Mouse (Mus musculus): ENCODE results near the gene Kdelr2. TPM values are rescaled to one million over a fixed set of nuclear protein-coding genes. Genes with fewer than 3 reads are reported as not detected.

Gene Kdelr2
- polyA plus RNA-seq, 1 experiment from 2014 or later = 285 TPM

- peak overlapping the region; percentile 81 for H3K9ac ChIP-seq
- peaks cover 21% of the 10 kb centered on the region for H3K4me1 ChIP-seq (replicated peaks)
- 79% methylated on average over 11 of the region's 11 CpGs for WGBS
- peak overlapping the region; percentile 64 for H3K4me3 ChIP-seq
- peak overlapping the region; percentile 89 for H3K4me2 ChIP-seq
- H3K9me3 ChIP-seq (replicated peaks) = no peaks in the 10 kb centered on the region
- no peaks in the 10 kb centered on the region for H3K27me3 ChIP-seq (replicated peaks)
- peaks cover 18% of the 10 kb centered on the region for H3K36me3 ChIP-seq
- no peak for ATAC-seq (ENCODE audit: insufficient number of reproducible peaks, low FRiP score)
- peak overlapping the region; percentile 50; the same call in 1 of the 2 replicates for H3K27ac ChIP-seq (ENCODE audit: poor library complexity, severe bottlenecking)
Observed at GRCm38 (mm10) chr5:143463671-143464070, 60.0 kb downstream of the Kdelr2 start.

DNA sequence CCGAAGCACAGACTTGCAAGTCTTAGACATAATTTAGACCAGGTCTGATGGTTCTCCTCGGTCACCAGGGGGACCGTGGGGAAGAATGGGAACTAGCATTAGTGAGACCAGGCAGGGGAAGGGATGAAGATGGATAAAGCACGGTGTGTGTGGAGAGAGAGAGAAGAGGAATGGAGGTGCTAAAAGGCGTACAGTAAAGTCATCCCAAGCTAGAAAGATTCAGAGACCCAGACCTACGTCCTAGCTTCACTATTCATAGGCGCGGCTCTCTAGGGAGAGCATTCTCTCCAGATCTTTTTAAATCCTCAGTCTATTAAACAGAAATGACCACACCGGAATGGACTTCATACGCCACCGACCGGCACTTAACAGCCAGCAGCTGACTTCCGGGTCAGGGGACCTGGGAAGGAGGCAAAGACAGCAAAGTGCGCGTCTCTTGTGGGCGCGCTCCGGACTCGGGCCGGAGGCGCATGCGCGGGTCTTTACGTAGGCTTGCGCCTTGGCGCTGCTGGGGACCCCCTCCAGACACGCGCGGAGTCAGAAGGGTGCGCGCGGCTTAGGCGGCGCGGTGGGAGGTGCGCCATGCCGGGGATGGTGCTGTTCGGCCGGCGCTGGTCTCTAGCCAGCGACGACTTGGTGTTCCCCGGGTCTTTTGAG is 60.6 kb downstream of the Kdelr2 start, which contains the start of gene Daglb:
Gene Daglb (plus strand): TSS at position 485 of the 657 bp plus-strand sequence.
- Histone ChIP-seq H3K27ac (ENCODE audit: poor library complexity, severe bottlenecking) (peak within 1 kb of the TSS; percentile 50; the same call in 1 of the 2 replicates), H3K9ac (peak within 1 kb of the TSS; percentile 81), H3K4me3 (peak within 1 kb of the TSS; percentile 64), H3K4me1 (replicated peaks) (peaks cover 21% of the 10 kb centered on the region), H3K27me3 (replicated peaks) (no peaks in the 10 kb centered on the region), H3K4me2 (peak within 1 kb of the TSS; percentile 89), H3K9me3 (replicated peaks) (no peaks in the 10 kb centered on the region), H3K36me3 (peaks cover 20% of the 10 kb centered on the region)
- ATAC-seq (ENCODE audit: insufficient number of reproducible peaks, low FRiP score) = peak; percentile 92
- WGBS = 2% methylated on average over 43 of the region's 43 CpGs

DNA sequence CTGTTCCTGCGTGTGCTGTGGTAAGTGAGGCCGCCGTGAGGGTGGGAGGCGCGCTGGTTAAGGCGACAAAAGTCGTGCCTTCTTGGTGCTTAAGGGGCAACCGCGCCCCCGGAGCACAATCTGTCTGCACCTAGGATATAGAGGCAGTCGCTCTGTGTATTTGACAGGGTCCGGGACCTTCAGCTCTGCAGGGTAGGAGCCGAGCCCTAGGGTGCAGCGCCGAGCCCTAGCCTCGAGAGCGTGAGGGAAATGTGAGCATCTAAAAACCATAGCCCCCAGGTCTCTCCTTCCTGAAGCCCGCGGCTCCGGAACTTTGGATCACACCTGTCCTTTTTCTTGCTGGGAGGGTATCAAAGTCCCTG is 61.1 kb downstream of the Kdelr2 start:
- H3K9ac ChIP-seq = peak overlapping the region; percentile 81
- peak; percentile 60 for ATAC-seq (ENCODE audit: insufficient number of reproducible peaks, low FRiP score)
- H3K4me2 ChIP-seq = peak overlapping the region; percentile 89
- peaks cover 21% of the 10 kb centered on the region for H3K4me1 ChIP-seq (replicated peaks)
- no peaks in the 10 kb centered on the region for H3K27me3 ChIP-seq (replicated peaks)
- under 1% methylated on average over 20 of the region's 20 CpGs for WGBS
- no peaks in the 10 kb centered on the region for H3K9me3 ChIP-seq (replicated peaks)
- no peak overlapping the region for H3K27ac ChIP-seq (ENCODE audit: poor library complexity, severe bottlenecking)
- peak overlapping the region; percentile 64 for H3K4me3 ChIP-seq
- H3K36me3 ChIP-seq = peaks cover 25% of the 10 kb centered on the region

DNA sequence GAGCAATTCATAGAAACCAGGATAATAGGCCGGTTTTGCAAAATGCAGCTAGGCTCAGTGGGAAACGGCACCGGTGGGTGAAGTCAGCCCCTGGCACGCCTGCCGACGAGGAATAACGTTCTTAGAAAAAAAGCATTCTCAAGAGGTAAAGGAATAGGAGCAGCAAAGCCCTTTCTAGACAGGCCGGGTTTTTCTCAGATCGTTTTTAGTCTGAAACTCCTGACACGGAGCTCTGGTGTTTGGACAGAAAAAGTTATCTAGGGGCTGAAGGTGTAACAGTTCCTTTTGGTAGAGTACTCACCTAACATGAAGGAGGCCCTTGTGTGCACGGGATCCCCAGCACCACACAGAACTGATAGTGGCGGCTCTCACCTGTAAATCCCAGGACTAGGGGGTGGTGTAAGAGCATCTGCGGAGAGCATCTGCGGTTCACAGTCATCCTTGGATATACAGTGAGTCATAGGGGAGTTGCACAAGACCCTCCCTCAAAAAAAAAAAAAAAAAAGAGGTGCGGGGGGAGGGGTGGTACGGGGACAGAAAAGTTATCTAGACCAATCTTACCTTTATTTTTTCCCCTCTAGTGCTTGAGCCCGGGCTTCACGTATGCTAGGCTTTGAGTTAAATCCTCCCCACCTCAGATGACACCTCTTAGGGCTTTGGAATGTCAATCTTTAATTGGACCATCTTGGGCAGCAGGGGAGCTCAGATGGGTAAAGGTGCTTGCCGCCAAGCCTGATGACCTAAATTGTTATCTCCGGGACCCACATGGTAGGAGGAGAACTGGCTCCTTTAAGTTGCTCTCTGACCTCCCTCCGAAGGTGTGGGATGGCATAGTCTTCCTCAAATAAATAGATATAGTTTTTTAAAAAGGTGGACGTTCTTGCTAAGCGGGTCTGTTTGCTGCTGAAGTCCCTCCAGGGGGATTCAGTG is 61.8 kb downstream of the Kdelr2 start:
- 28% methylated on average over 23 of the region's 23 CpGs for WGBS
- Histone ChIP-seq H3K4me3 (peak overlapping the region; percentile 64), H3K9me3 (replicated peaks) (no peaks in the 10 kb centered on the region), H3K4me1 (replicated peaks) (peaks cover 24% of the 10 kb centered on the region), H3K9ac (peak overlapping the region; percentile 81), H3K4me2 (peak overlapping the region; percentile 89), H3K27ac (ENCODE audit: poor library complexity, severe bottlenecking) (no peak overlapping the region), H3K36me3 (peaks cover 27% of the 10 kb centered on the region), H3K27me3 (replicated peaks) (no peaks in the 10 kb centered on the region)
- no peak for ATAC-seq (ENCODE audit: insufficient number of reproducible peaks, low FRiP score)

DNA sequence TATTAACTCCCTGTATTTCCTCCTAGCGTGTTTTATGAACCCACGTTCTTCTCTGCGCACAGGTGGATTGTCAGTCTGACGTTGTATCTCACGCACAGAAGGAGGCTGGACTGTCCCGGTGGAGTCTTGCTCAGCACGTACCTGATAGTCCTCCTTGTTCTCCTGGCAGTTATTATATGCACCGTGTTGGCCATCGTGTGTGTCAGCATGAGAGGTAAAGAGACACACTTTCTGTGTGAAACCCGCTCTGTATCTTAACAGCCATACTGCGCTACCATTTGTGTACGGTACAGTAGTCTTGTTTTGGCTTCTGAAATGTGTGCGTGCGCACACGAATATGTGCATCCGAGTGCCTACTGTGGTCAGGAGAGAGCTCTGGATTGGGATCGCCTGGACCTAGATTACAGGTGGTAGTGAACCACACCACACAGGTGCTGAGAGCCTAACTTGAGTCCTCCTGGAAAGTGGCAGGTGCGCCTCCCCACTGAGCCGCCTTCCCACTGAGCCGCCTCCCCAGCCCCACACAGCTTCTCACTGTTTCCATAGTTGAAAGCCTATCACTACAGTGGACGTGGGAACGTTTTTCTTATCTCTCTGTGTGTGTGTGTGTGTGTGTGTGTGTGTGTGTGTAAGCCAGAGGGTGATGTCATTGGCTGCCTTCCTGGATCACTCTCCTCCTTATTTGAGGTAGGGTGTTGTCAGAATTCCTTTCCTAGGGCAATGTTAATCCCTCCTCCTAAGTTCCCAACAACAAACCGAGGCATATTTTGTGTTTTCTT is 63.4 kb downstream of the Kdelr2 start:
- no peaks in the 10 kb centered on the region for H3K27me3 ChIP-seq (replicated peaks)
- peaks cover 27% of the 10 kb centered on the region for H3K36me3 ChIP-seq
- H3K4me1 ChIP-seq (replicated peaks) = peaks cover 40% of the 10 kb centered on the region
- no peak for ATAC-seq (ENCODE audit: insufficient number of reproducible peaks, low FRiP score)
- no peaks in the 10 kb centered on the region for H3K9me3 ChIP-seq (replicated peaks)
- H3K27ac ChIP-seq (ENCODE audit: poor library complexity, severe bottlenecking) = no peak overlapping the region
- no peak overlapping the region; the same call in 1 of the 2 replicates for H3K9ac ChIP-seq
- 84% methylated on average over 23 of the region's 23 CpGs for WGBS
- H3K4me3 ChIP-seq = no peak overlapping the region
- no peak overlapping the region for H3K4me2 ChIP-seq

GRCm38 (mm10) chr5:143467931-143468330 is 64.3 kb downstream of the Kdelr2 start:
- Histone ChIP-seq H3K4me3 (no peak overlapping the region), H3K27ac (ENCODE audit: poor library complexity, severe bottlenecking) (no peak overlapping the region), H3K4me1 (replicated peaks) (peaks cover 42% of the 10 kb centered on the region), H3K9me3 (replicated peaks) (no peaks in the 10 kb centered on the region), H3K36me3 (peaks cover 33% of the 10 kb centered on the region), H3K27me3 (replicated peaks) (no peaks in the 10 kb centered on the region), H3K9ac (peak overlapping the region; percentile 1; the same call in 1 of the 2 replicates), H3K4me2 (no peak overlapping the region)
- ATAC-seq (ENCODE audit: insufficient number of reproducible peaks, low FRiP score) = no peak
- WGBS = 95% methylated on average over 6 of the region's 6 CpGs

DNA sequence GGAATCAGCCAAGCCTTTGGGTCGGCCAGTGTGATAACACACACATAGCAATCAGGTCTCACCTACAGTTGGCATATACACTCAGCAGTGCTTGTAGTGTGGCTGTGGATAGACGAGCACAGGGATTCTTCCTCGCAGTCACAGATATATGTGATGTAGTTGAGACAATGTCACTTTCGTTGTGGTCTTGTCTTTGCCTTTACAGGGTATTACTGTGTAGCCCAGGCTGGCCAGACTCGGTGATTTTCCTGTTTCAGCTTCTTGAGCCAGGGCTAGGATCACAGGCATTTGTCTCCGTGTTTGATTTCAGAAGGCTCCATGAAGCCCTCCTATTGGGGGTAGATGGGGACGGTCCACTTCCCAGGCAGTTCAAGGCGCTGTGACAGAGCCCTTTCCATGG is 66.0 kb downstream of the Kdelr2 start:
- Histone ChIP-seq H3K4me2 (no peak overlapping the region), H3K4me3 (no peak overlapping the region), H3K36me3 (peaks cover 48% of the 10 kb centered on the region), H3K9me3 (replicated peaks) (no peaks in the 10 kb centered on the region), H3K27me3 (replicated peaks) (no peaks in the 10 kb centered on the region), H3K4me1 (replicated peaks) (peaks cover 36% of the 10 kb centered on the region), H3K27ac (ENCODE audit: poor library complexity, severe bottlenecking) (no peak overlapping the region), H3K9ac (no peak overlapping the region)
- no peak for ATAC-seq (ENCODE audit: insufficient number of reproducible peaks, low FRiP score)
- WGBS = 86% methylated on average over 8 of the region's 8 CpGs

- Histone ChIP-seq H3K9me3 (replicated peaks) (no peaks in the 10 kb centered on the region), H3K4me3 (no peak overlapping the region), H3K36me3 (peaks cover 58% of the 10 kb centered on the region), H3K9ac (peak overlapping the region; percentile 32; the same call in 1 of the 2 replicates), H3K27me3 (replicated peaks) (no peaks in the 10 kb centered on the region), H3K4me2 (no peak overlapping the region; the same call in 1 of the 2 replicates), H3K27ac (ENCODE audit: poor library complexity, severe bottlenecking) (peak overlapping the region; percentile 76), H3K4me1 (replicated peaks) (peaks cover 31% of the 10 kb centered on the region)
- 52% methylated on average over 15 of the region's 15 CpGs for WGBS
- ATAC-seq (ENCODE audit: insufficient number of reproducible peaks, low FRiP score) = peak; percentile 76
Observed at GRCm38 (mm10) chr5:143470421-143471164, 67.0 kb downstream of the Kdelr2 start.

GRCm38 (mm10) chr5:143471165-143471546 is 67.5 kb downstream of the Kdelr2 start:
- no peak overlapping the region; the same call in 1 of the 2 replicates for H3K4me2 ChIP-seq
- no peaks in the 10 kb centered on the region for H3K9me3 ChIP-seq (replicated peaks)
- H3K36me3 ChIP-seq = peaks cover 63% of the 10 kb centered on the region
- WGBS = 92% methylated on average over 3 of the region's 3 CpGs
- no peak overlapping the region for H3K4me3 ChIP-seq
- H3K9ac ChIP-seq = peak overlapping the region; percentile 32; the same call in 1 of the 2 replicates
- peaks cover 27% of the 10 kb centered on the region for H3K4me1 ChIP-seq (replicated peaks)
- peak overlapping the region; percentile 76 for H3K27ac ChIP-seq (ENCODE audit: poor library complexity, severe bottlenecking)
- H3K27me3 ChIP-seq (replicated peaks) = no peaks in the 10 kb centered on the region
- no peak for ATAC-seq (ENCODE audit: insufficient number of reproducible peaks, low FRiP score)

Data from heart, embryonic 12.5 days (tissue).